Mouse (Mus musculus): ENCODE results near the gene Gm49345.

Gene Gm49345

GRCm38 (mm10) chr13:67637294-67638007 lies at the start of gene Gm49345, which contains the start of gene Zfp729a:
TSS of gene Gm49345 (minus strand) at chr13:67637769.
TSS of gene Zfp729a (minus strand) at chr13:67637791.
- peak; percentile 86 to 96 for DNase-seq (ENCODE audit: inconsistent age in 2 of 2, low spot score in 1 of 2)

- DNase-seq (ENCODE audit: inconsistent age in 2 of 2, low spot score in 1 of 2) = no peak
Measured at GRCm38 (mm10) chr13:67686971-67687370, 49.4 kb upstream of the Gm49345 start, which contains the start of gene Zfp738. TSS of gene Zfp738 (minus strand) at chr13:67687071.

- peak in 1 of 2 experiments; percentile 31 for DNase-seq (ENCODE audit: inconsistent age in 2 of 2, low spot score in 1 of 2)
Measured at GRCm38 (mm10) chr13:67683841-67684240, 46.3 kb upstream of the Gm49345 start.

GRCm38 (mm10) chr13:67682959-67683735 lies 45.6 kb upstream of the Gm49345 start:
- DNase-seq (ENCODE audit: inconsistent age in 2 of 2, low spot score in 1 of 2) = peak; percentile 87 to 96

GRCm38 (mm10) chr13:67674902-67675301 lies 37.3 kb upstream of the Gm49345 start:
- no peak for DNase-seq (ENCODE audit: inconsistent age in 2 of 2, low spot score in 1 of 2)

GRCm38 (mm10) chr13:67652496-67652895 lies 14.9 kb upstream of the Gm49345 start:
- DNase-seq (ENCODE audit: inconsistent age in 2 of 2, low spot score in 1 of 2) = no peak

GRCm38 (mm10) chr13:67610108-67610507 lies 27.5 kb downstream of the Gm49345 start:
- peak in 1 of 2 experiments; percentile 42 for DNase-seq (ENCODE audit: inconsistent age in 2 of 2, low spot score in 1 of 2)

GRCm38 (mm10) chr13:67609066-67609876 lies 28.3 kb downstream of the Gm49345 start, which contains the start of gene Zfp729b:
TSS of gene Zfp729b (minus strand) at chr13:67609707.
- peak; percentile 86 to 96 for DNase-seq (ENCODE audit: inconsistent age in 2 of 2, low spot score in 1 of 2)

GRCm38 (mm10) chr13:67572591-67573189 lies 64.9 kb downstream of the Gm49345 start:
- no peak for DNase-seq (ENCODE audit: inconsistent age in 2 of 2, low spot score in 1 of 2)

GRCm38 (mm10) chr13:67553730-67554129 lies 83.8 kb downstream of the Gm49345 start, which contains the start of gene Zfp748:
TSS of gene Zfp748 (minus strand) at chr13:67553830.
- no peak for DNase-seq (ENCODE audit: inconsistent age in 2 of 2, low spot score in 1 of 2)

- DNase-seq (ENCODE audit: inconsistent age in 2 of 2, low spot score in 1 of 2) = peak; percentile 88 to 96
Measured at GRCm38 (mm10) chr13:67552505-67553346, 84.8 kb downstream of the Gm49345 start.

- no peak for DNase-seq (ENCODE audit: inconsistent age in 2 of 2, low spot score in 1 of 2)
Measured at GRCm38 (mm10) chr13:67545941-67546340, 91.6 kb downstream of the Gm49345 start.

Measured in adrenal gland, adult (tissue).